In the genomic region with DNA sequence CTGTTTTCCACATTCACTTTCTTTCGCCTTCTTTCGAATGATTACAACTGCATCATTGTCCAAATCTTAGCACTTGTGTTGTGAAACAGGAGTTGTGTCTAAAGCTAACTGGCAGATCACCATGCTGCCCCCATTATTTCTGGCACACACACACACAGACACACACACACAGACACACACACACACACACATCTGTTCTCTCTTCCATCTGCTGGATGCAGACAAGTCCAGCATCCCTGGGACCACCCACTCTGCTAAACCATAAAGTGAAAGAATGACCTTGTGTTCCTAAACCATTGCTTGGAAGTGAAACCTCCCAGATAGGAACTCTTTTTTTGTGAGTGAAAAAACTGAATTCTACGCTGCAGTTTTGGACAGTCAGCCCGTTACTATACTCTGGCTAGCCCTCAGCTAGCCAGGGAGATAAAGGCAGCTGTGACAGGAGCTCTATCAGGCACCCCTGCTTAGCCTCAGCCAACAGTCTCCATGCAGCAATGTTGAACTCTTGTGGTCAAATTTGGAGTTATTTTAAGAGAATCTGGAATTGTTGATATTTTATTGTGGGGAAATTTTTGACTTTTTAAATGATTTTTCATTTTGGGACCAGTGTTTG, we compare ENCODE assay signal across 16 mouse cellular contexts. TPM values are rescaled to one million over a fixed set of nuclear protein-coding genes. Genes with fewer than 3 reads are reported as not detected.
"Had no signal": no experiment of that assay in that cellular context is flagged by ENCODE, and none has a peak within 500 bp of the region (broad histone marks: within the 10 kb centered on the region; RNA-seq: fewer than 3 reads in every experiment).

No protein-coding gene starts in this region.

- H3K27ac ChIP-seq: liver, embryonic 13.5 days; macrophage; midbrain, embryonic 13.5 days had no signal

- ATAC-seq: hindbrain, embryonic 16.5 days; inflammation-experienced regulatory T-cells, adult 6 months; intestine, embryonic 16.5 days; midbrain, embryonic 13.5 days; midbrain, embryonic 16.5 days had no signal

- H3K27me3 ChIP-seq: liver, embryonic 13.5 days; midbrain, embryonic 13.5 days had no signal

- DNase-seq: kidney, adult 18-20 months; kidney, adult 9 months; kidney, postnatal 10 days; kidney, postnatal 36 days; liver, embryonic 13.5 days; thymus, postnatal 25 days had no signal

- H3K9ac ChIP-seq: liver, embryonic 13.5 days; midbrain, embryonic 13.5 days had no signal

- H3K4me1 ChIP-seq: liver, embryonic 13.5 days had no signal

- H3K36me3 ChIP-seq: liver, embryonic 13.5 days; midbrain, embryonic 13.5 days had no signal

- H3K9me3 ChIP-seq: liver, embryonic 13.5 days; midbrain, embryonic 13.5 days had no signal

- H3K4me3 ChIP-seq: liver, embryonic 13.5 days; midbrain, embryonic 13.5 days had no signal

- H3K4me2 ChIP-seq: liver, embryonic 13.5 days; midbrain, embryonic 13.5 days had no signal

RNA-seq across cellular contexts. Expression of a gene that starts 18.0 kb away (rescaled TPM):
- total RNA-seq: liver, adult 2 months; megakaryocyte, adult 5-6 weeks had no signal
- polyA plus RNA-seq: liver, adult 2 months; liver, embryonic 16.5 days; macrophage; small intestine, adult 2 months had no signal
